Mouse (Mus musculus): ENCODE results near the gene Col5a3.
"Not testable (repeated sequence)": the region's sequence is repeated elsewhere in the genome, so short reads cannot be mapped to it uniquely, and the experiment has no call there.

Col5a3 gene

GRCm38 (mm10) chr9:20814521-20815272 is at the start of gene Col5a3:
TSS of gene Col5a3 (minus strand) at chr9:20815067.
- DNase-seq (ENCODE audit: low spot score): peak; percentile 71

GRCm38 (mm10) chr9:20862225-20862624 is 47.4 kb upstream of the Col5a3 start:
- no peak for DNase-seq (ENCODE audit: low spot score)

GRCm38 (mm10) chr9:20861821-20862220 is 47.0 kb upstream of the Col5a3 start:
- no peak for DNase-seq (ENCODE audit: low spot score)

GRCm38 (mm10) chr9:20859926-20860325 is 45.1 kb upstream of the Col5a3 start:
- no peak for DNase-seq (ENCODE audit: low spot score)

- peak; percentile 59 for DNase-seq (ENCODE audit: low spot score)
Observed at GRCm38 (mm10) chr9:20857131-20857530, 42.3 kb upstream of the Col5a3 start.

- no peak for DNase-seq (ENCODE audit: low spot score)
Observed at GRCm38 (mm10) chr9:20850179-20850578, 35.3 kb upstream of the Col5a3 start.

GRCm38 (mm10) chr9:20842670-20843069 is 27.8 kb upstream of the Col5a3 start:
- DNase-seq (ENCODE audit: low spot score): no peak

GRCm38 (mm10) chr9:20842211-20842610 is 27.3 kb upstream of the Col5a3 start:
- DNase-seq (ENCODE audit: low spot score): no peak

GRCm38 (mm10) chr9:20838931-20839330 is 24.1 kb upstream of the Col5a3 start:
- DNase-seq (ENCODE audit: low spot score): no peak

GRCm38 (mm10) chr9:20837184-20837947 is 22.5 kb upstream of the Col5a3 start:
- DNase-seq (ENCODE audit: low spot score): no peak

- not testable (repeated sequence) for DNase-seq (ENCODE audit: low spot score)
Observed at GRCm38 (mm10) chr9:20835431-20835954, 20.6 kb upstream of the Col5a3 start.

GRCm38 (mm10) chr9:20834881-20835280 is 20.0 kb upstream of the Col5a3 start:
- no peak for DNase-seq (ENCODE audit: low spot score)

GRCm38 (mm10) chr9:20830901-20831643 is 16.2 kb upstream of the Col5a3 start:
- peak; percentile 97 for DNase-seq (ENCODE audit: low spot score)

GRCm38 (mm10) chr9:20828127-20828526 is 13.3 kb upstream of the Col5a3 start:
- no peak for DNase-seq (ENCODE audit: low spot score)

GRCm38 (mm10) chr9:20825781-20826180 is 10.9 kb upstream of the Col5a3 start:
- DNase-seq (ENCODE audit: low spot score): peak; percentile 14

- DNase-seq (ENCODE audit: low spot score): no peak
Observed at GRCm38 (mm10) chr9:20822821-20823220, 8.0 kb upstream of the Col5a3 start.

GRCm38 (mm10) chr9:20820001-20820400 is 5.1 kb upstream of the Col5a3 start:
- DNase-seq (ENCODE audit: low spot score): no peak

GRCm38 (mm10) chr9:20818236-20818635 is 3.4 kb upstream of the Col5a3 start, which contains the start of gene Rdh8:
TSS of gene Rdh8 (plus strand) at chr9:20818503.
- no peak for DNase-seq (ENCODE audit: low spot score)

- DNase-seq (ENCODE audit: low spot score): peak; percentile 36
Observed at GRCm38 (mm10) chr9:20812537-20813271, 2.2 kb downstream of the Col5a3 start.

GRCm38 (mm10) chr9:20810773-20811172 is 4.1 kb downstream of the Col5a3 start:
- no peak for DNase-seq (ENCODE audit: low spot score)

GRCm38 (mm10) chr9:20810271-20810670 is 4.6 kb downstream of the Col5a3 start:
- peak; percentile 15 for DNase-seq (ENCODE audit: low spot score)

- DNase-seq (ENCODE audit: low spot score): no peak
Observed at GRCm38 (mm10) chr9:20805706-20806105, 9.2 kb downstream of the Col5a3 start.
